Mouse (Mus musculus) spleen, postnatal 0 days (tissue): ENCODE data around the gene Plagl1. TPM values are rescaled to one million over a fixed set of nuclear protein-coding genes. Genes with fewer than 3 reads are reported as not detected.

Experiments used
- polyA plus RNA-seq: library from polyadenylated mRNA; unstranded; fragments of >200 nt; fragmentation: Nextera tagmentation; extraction: Ambion mirVana; gene quantifications from 2 replicates; pipeline ENCODE4 v1.2.1, GENCODE M21; 2015

Plagl1 gene
- 15.0 and 21.2 TPM in 2 replicates for polyA plus RNA-seq

GRCm38 (mm10) chr10:13060021-13060668 is at the start of gene Plagl1:
TSS of gene Plagl1 (plus strand) at chr10:13060504.

GRCm38 (mm10) chr10:13177973-13178624 is 117.8 kb downstream of the Plagl1 start, which contains the start of gene Zc2hc1b:
TSS of gene Zc2hc1b (minus strand) at chr10:13178023.

Other genes starting within 250 kb of the Plagl1 start
- gene Utrn, start 191.1 kb upstream of the Plagl1 start, polyA plus RNA-seq: 23.7 and 33.1 TPM in 2 replicates
- gene Stx11, start 96.2 kb upstream of the Plagl1 start, polyA plus RNA-seq: 23.4 and 26.5 TPM in 2 replicates
- 31.5 and 32.8 TPM in 2 replicates for gene Sf3b5, start 55.2 kb upstream of the Plagl1 start, polyA plus RNA-seq
- gene Zc2hc1b, start 117.5 kb downstream of the Plagl1 start, polyA plus RNA-seq: not detected in 2 replicates
- 33.5 and 36.2 TPM in 2 replicates for gene Ltv1, start 132.7 kb downstream of the Plagl1 start, polyA plus RNA-seq